Mouse (Mus musculus): Measurements from ENCODE around the gene Gm16430. TPM values are rescaled to one million over a fixed set of nuclear protein-coding genes. Genes with fewer than 3 reads are reported as not detected.
"Not testable (repeated sequence)": the region's sequence is repeated elsewhere in the genome, so short reads cannot be mapped to it uniquely, and the experiment has no call there.

The Gm16430 gene
- not detected in 2 replicates for polyA plus RNA-seq (2016; fragmentation: Nextera tagmentation; extraction: Ambion mirVana)

- H3K9ac ChIP-seq; H3K27me3 ChIP-seq; H3K4me1 ChIP-seq; H3K4me2 ChIP-seq (replicated peaks); ATAC-seq (ENCODE audit: insufficient number of reproducible peaks, insufficient read depth, low FRiP score, low TSS enrichment); H3K9me3 ChIP-seq; H3K4me3 ChIP-seq; H3K36me3 ChIP-seq; H3K27ac ChIP-seq: not testable (repeated sequence)
- no CpG with 5 or more reads among the region's 7 CpGs for WGBS
Measured at GRCm38 (mm10) chrX:54621911-54622310, at the start of gene Gm16430. TSS of gene Gm16430 (plus strand) at chrX:54622211.

Other genes starting within 250 kb of the Gm16430 start
- not detected in 2 replicates for gene Gm16405, start 91.0 kb upstream of the Gm16430 start, polyA plus RNA-seq (2016; fragmentation: Nextera tagmentation; extraction: Ambion mirVana)